Mouse (Mus musculus): ENCODE measurements around the gene Angptl7.

Gene Angptl7

GRCm38 (mm10) chr4:148500410-148500867 is at the start of gene Angptl7:
Gene Angptl7, minus strand, starts transcription at chr4:148500460.
- no peak for DNase-seq (ENCODE audit: low read depth, low spot score)

- no peak for DNase-seq (ENCODE audit: low read depth, low spot score)
Observed at GRCm38 (mm10) chr4:148549106-148549505, 48.8 kb upstream of the Angptl7 start.

- DNase-seq (ENCODE audit: low read depth, low spot score): no peak
Observed at GRCm38 (mm10) chr4:148535876-148536275, 35.6 kb upstream of the Angptl7 start.

GRCm38 (mm10) chr4:148533613-148534328 is 33.5 kb upstream of the Angptl7 start:
- DNase-seq (ENCODE audit: low read depth, low spot score): no peak

- no peak for DNase-seq (ENCODE audit: low read depth, low spot score)
Observed at GRCm38 (mm10) chr4:148532516-148532915, 32.3 kb upstream of the Angptl7 start.

- no peak for DNase-seq (ENCODE audit: low read depth, low spot score)
Observed at GRCm38 (mm10) chr4:148531341-148531740, 31.1 kb upstream of the Angptl7 start.

- no peak for DNase-seq (ENCODE audit: low read depth, low spot score)
Observed at GRCm38 (mm10) chr4:148530778-148531177, 30.5 kb upstream of the Angptl7 start.

- DNase-seq (ENCODE audit: low read depth, low spot score): no peak
Observed at GRCm38 (mm10) chr4:148530351-148530750, 30.1 kb upstream of the Angptl7 start.

GRCm38 (mm10) chr4:148527158-148527910 is 27.1 kb upstream of the Angptl7 start:
- no peak for DNase-seq (ENCODE audit: low read depth, low spot score)

GRCm38 (mm10) chr4:148523538-148523937 is 23.3 kb upstream of the Angptl7 start:
- no peak for DNase-seq (ENCODE audit: low read depth, low spot score)

GRCm38 (mm10) chr4:148518235-148518795 is 18.1 kb upstream of the Angptl7 start:
- DNase-seq (ENCODE audit: low read depth, low spot score): no peak

- no peak for DNase-seq (ENCODE audit: low read depth, low spot score)
Observed at GRCm38 (mm10) chr4:148517809-148518208, 17.5 kb upstream of the Angptl7 start.

GRCm38 (mm10) chr4:148515313-148515712 is 15.1 kb upstream of the Angptl7 start:
- no peak for DNase-seq (ENCODE audit: low read depth, low spot score)

GRCm38 (mm10) chr4:148513021-148513559 is 12.8 kb upstream of the Angptl7 start:
- no peak for DNase-seq (ENCODE audit: low read depth, low spot score)

- no peak for DNase-seq (ENCODE audit: low read depth, low spot score)
Observed at GRCm38 (mm10) chr4:148511334-148511733, 11.1 kb upstream of the Angptl7 start.

- DNase-seq (ENCODE audit: low read depth, low spot score): no peak
Observed at GRCm38 (mm10) chr4:148510691-148511090, 10.4 kb upstream of the Angptl7 start.

- DNase-seq (ENCODE audit: low read depth, low spot score): peak; percentile 68
Observed at GRCm38 (mm10) chr4:148509450-148510084, 9.3 kb upstream of the Angptl7 start.

- no peak for DNase-seq (ENCODE audit: low read depth, low spot score)
Observed at GRCm38 (mm10) chr4:148508084-148508849, 8.0 kb upstream of the Angptl7 start.

- DNase-seq (ENCODE audit: low read depth, low spot score): no peak
Observed at GRCm38 (mm10) chr4:148507585-148507984, 7.3 kb upstream of the Angptl7 start.

GRCm38 (mm10) chr4:148504497-148504959 is 4.3 kb upstream of the Angptl7 start:
- no peak for DNase-seq (ENCODE audit: low read depth, low spot score)
